Mouse (Mus musculus) c-Kit-negative CD71-positive TER-119-positive erythroid progenitor cells, embryonic 14.5 days (primary cell): ENCODE results near the gene 4933430I17Rik.
"Not testable (repeated sequence)": the region's sequence is repeated elsewhere in the genome, so short reads cannot be mapped to it uniquely, and the experiment has no call there.

ENCODE experiments used
- DNase-seq: peaks from one replicate; pipeline ENCODE4 v3.0.0-alpha.2; 2013; ENCODE audit warnings: low read depth, low spot score

4933430I17Rik gene

GRCm38 (mm10) chr4:62524651-62525488 lies at the start of gene 4933430I17Rik, which contains the start of gene Pole3:
Gene 4933430I17Rik, plus strand, starts transcription at chr4:62525369.
Gene Pole3, minus strand, starts transcription at chr4:62525068.
- peak; percentile 98 for DNase-seq

GRCm38 (mm10) chr4:62475793-62476192 lies 49.4 kb upstream of the 4933430I17Rik start:
- DNase-seq, result no peak

- no peak for DNase-seq
Observed at GRCm38 (mm10) chr4:62477542-62478244, 47.5 kb upstream of the 4933430I17Rik start.

GRCm38 (mm10) chr4:62479593-62479936 lies 45.6 kb upstream of the 4933430I17Rik start:
- DNase-seq, result not testable (repeated sequence)

GRCm38 (mm10) chr4:62479937-62480708 lies 45.0 kb upstream of the 4933430I17Rik start, which contains the start of gene Bspry:
Gene Bspry, plus strand, starts transcription at chr4:62480053.
- DNase-seq, result no peak

GRCm38 (mm10) chr4:62480709-62481605 lies 44.2 kb upstream of the 4933430I17Rik start:
- no peak for DNase-seq

- no peak for DNase-seq
Observed at GRCm38 (mm10) chr4:62484928-62485327, 40.2 kb upstream of the 4933430I17Rik start.

- no peak for DNase-seq
Observed at GRCm38 (mm10) chr4:62485450-62486161, 39.6 kb upstream of the 4933430I17Rik start.

GRCm38 (mm10) chr4:62486162-62486696 lies 38.9 kb upstream of the 4933430I17Rik start:
- no peak for DNase-seq

GRCm38 (mm10) chr4:62487172-62487571 lies 38.0 kb upstream of the 4933430I17Rik start:
- no peak for DNase-seq

- no peak for DNase-seq
Observed at GRCm38 (mm10) chr4:62487914-62488313, 37.3 kb upstream of the 4933430I17Rik start.

GRCm38 (mm10) chr4:62492682-62493081 lies 32.5 kb upstream of the 4933430I17Rik start:
- no peak for DNase-seq

GRCm38 (mm10) chr4:62494230-62494629 lies 30.9 kb upstream of the 4933430I17Rik start:
- no peak for DNase-seq

- DNase-seq, result no peak
Observed at GRCm38 (mm10) chr4:62495946-62496345, 29.2 kb upstream of the 4933430I17Rik start.

GRCm38 (mm10) chr4:62496815-62497214 lies 28.4 kb upstream of the 4933430I17Rik start:
- no peak for DNase-seq

GRCm38 (mm10) chr4:62500799-62501198 lies 24.4 kb upstream of the 4933430I17Rik start:
- DNase-seq, result no peak

GRCm38 (mm10) chr4:62501534-62501933 lies 23.6 kb upstream of the 4933430I17Rik start:
- no peak for DNase-seq

GRCm38 (mm10) chr4:62501964-62502732 lies 23.0 kb upstream of the 4933430I17Rik start:
- DNase-seq, result peak; percentile 87

GRCm38 (mm10) chr4:62502969-62503368 lies 22.2 kb upstream of the 4933430I17Rik start:
- DNase-seq, result no peak
